Mouse (Mus musculus) thymus, adult 2 months (tissue): ENCODE data around the gene Exosc9.

ENCODE experiments used
- CTCF ChIP-seq: fragments of 200-500 bp; IDR thresholded peaks from 2 replicates; pipeline ENCODE4 v1.5.1; 2012; ENCODE audit warnings: mild to moderate bottlenecking, control low read depth, low read length, moderate library complexity, borderline replicate concordance; ENCODE audit not compliant: control insufficient read depth, poor library complexity, insufficient read depth; ENCODE audit errors: extremely low read depth
- POLR2A ChIP-seq: fragments of 200-500 bp; IDR thresholded peaks from 2 replicates; pipeline ENCODE4 v1.6.1; 2012; ENCODE audit warnings: mild to moderate bottlenecking, low read length, control low read depth, moderate library complexity; ENCODE audit not compliant: control insufficient read depth, poor library complexity, insufficient read depth; ENCODE audit errors: extremely low read depth

GRCm38 (mm10) chr3:36551851-36552384 lies 488 bp upstream of the Exosc9 start:
- TF ChIP-seq POLR2A, result no peak
- no peak for TF ChIP-seq CTCF
